Mouse (Mus musculus): ENCODE measurements at regions not wholly inside any gene's neighbourhood (a gene's known extent, or its start where the extent isn't known, plus 50 kb on each side); places are given as distances from the start of the nearest gene placed in this dataset.
A peak's percentile ranks its signal among the peaks of the same experiment; 100 is the strongest.

DNA sequence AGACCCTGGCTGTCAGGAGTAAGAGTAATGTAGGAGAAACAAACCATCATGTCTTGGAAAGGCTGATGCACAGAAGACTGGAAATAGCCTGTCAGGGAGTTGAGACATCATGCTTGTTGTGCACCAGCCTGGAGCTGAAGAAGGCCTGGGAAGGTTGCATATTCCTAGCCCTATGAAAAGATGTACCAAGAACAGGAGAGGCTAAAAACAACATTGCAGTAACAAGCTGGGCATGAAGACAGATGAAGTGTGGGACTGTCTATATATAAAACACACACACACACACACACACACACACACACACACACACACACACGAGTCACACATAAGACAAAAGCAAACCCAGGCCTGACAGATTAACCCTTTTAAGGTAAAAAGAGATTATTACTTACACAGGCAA lies 185.1 kb upstream of the Tmem72 start:
- DNase-seq, result no peak

DNA sequence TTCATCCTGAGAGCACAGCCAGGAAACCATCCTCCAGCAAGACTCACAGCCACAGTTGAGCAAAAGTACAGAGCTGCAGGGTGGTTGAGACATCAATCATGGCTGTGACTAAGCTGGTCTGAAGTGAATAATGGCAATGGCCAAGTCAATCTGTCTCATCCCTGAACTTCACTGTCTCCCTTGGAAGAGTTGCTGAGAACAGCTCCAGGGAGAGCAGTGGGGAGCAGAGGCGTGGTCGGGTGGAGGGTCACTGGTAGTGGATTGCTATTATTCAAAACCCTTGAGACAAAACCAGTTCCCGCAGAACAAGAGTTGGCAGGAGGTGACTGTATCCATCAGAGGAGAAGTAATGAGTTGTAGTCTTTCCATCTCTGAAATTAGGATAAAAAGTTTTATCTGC lies 185.7 kb upstream of the Tmem72 start:
- DNase-seq, result peak; percentile 38

GRCm38 (mm10) chr6:116906426-116907172 lies 189.9 kb upstream of the Tmem72 start:
- DNase-seq, result peak; percentile 8

DNA sequence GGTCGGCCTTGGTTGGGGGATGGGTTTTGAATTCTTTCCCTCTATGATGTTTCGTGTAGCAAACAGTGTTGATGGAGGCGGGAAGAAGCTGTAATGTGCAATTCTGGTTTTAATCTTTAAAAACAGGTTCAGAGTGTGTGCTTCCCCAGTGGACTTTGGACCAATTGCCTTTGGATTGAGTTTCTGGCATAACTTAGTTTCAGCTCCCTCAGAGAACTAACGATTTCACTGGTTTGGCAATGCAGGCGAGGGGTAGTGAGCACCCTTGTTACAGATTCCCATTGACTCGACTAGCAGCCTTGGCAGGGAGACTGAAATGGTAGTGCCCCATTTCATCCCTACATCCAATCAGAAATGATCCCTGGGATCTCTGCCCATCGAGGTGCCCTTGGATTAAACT lies 193.9 kb upstream of the Tmem72 start:
- DNase-seq, result no peak

GRCm38 (mm10) chr6:116912161-116912560 lies 195.4 kb upstream of the Tmem72 start:
- DNase-seq, result no peak

- no peak for DNase-seq
Observed at GRCm38 (mm10) chr6:116914073-116914472, 197.4 kb upstream of the Tmem72 start.

GRCm38 (mm10) chr6:116935024-116935423 lies 218.3 kb upstream of the Tmem72 start:
- DNase-seq, result no peak

GRCm38 (mm10) chr6:116941576-116941975 lies 224.9 kb upstream of the Tmem72 start:
- no peak for DNase-seq

DNA sequence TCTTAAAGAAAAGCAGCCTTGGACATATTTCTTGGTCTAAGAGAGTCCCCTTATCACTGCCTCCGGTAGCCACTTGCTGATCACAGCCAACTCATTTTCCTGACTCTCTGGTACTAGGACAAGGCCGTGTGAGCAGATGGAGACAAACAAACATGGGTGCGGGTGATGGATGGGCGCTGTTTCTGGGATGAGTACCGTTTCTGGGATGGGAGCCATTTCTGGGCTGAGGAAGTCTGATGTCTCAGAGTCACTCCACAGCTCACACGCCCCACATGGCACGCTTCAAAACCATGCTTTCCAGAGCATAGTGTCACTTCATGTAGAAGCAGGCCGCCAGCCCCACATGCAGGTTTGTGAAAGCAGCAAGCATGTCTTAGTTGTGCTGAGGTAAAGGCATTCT lies 225.6 kb upstream of the Cxcl12 start:
- DNase-seq, result no peak

- DNase-seq, result no peak
Observed at GRCm38 (mm10) chr6:116946083-116946732, 222.1 kb upstream of the Cxcl12 start.

DNA sequence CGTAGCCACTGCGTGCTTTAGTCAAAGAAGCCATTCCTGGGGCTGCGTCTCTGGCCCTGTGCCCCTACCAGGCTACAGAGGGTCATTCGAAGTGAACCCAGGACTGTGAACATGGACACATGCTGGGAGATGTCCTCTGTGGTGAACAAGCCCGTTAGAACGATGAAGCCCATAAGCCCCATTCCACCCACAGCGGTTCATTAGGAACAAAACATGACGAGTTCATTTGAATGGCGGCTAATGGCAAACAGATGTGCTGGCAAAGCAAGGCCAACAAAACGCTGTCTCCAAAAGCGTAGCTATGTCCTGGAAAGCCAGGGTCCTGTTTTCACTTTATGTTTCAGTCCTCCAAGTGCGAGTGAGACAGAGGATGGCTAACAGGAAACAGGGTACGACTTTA lies 208.7 kb upstream of the Cxcl12 start:
- no peak for DNase-seq

DNA sequence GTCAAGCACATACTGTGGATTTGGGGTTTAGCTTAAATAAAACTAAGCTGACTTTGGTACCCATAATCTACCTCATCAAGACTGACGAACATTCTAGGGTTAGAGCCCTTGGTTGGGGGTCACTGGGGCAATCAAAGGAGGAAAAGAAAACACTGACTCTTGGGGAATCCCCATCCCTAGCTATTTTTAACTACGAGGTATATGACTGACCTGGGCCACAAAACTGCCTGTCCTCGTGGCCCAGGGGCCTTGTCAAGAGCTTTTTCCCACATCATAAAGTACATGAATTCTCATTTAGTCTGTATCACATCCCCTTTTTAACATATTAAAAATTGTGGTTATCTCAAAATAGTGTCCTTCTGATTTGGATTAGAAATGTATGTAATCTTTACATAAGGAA lies 207.7 kb upstream of the Cxcl12 start:
- no peak for DNase-seq

GRCm38 (mm10) chr6:116966436-116966835 lies 201.9 kb upstream of the Cxcl12 start:
- DNase-seq, result peak; percentile 26

- no peak for DNase-seq
Observed at GRCm38 (mm10) chr6:116969381-116969910, 198.9 kb upstream of the Cxcl12 start.

- no peak for DNase-seq
Observed at GRCm38 (mm10) chr6:116974841-116975240, 193.5 kb upstream of the Cxcl12 start.

- DNase-seq, result peak; percentile 39
Observed at GRCm38 (mm10) chr6:116980349-116980995, 187.9 kb upstream of the Cxcl12 start.

- DNase-seq, result no peak
Observed at GRCm38 (mm10) chr6:116985147-116985737, 183.1 kb upstream of the Cxcl12 start.

GRCm38 (mm10) chr6:116986266-116987000 lies 181.9 kb upstream of the Cxcl12 start:
- DNase-seq, result no peak

- DNase-seq, result no peak
Observed at GRCm38 (mm10) chr6:116987243-116987642, 181.1 kb upstream of the Cxcl12 start.

DNA sequence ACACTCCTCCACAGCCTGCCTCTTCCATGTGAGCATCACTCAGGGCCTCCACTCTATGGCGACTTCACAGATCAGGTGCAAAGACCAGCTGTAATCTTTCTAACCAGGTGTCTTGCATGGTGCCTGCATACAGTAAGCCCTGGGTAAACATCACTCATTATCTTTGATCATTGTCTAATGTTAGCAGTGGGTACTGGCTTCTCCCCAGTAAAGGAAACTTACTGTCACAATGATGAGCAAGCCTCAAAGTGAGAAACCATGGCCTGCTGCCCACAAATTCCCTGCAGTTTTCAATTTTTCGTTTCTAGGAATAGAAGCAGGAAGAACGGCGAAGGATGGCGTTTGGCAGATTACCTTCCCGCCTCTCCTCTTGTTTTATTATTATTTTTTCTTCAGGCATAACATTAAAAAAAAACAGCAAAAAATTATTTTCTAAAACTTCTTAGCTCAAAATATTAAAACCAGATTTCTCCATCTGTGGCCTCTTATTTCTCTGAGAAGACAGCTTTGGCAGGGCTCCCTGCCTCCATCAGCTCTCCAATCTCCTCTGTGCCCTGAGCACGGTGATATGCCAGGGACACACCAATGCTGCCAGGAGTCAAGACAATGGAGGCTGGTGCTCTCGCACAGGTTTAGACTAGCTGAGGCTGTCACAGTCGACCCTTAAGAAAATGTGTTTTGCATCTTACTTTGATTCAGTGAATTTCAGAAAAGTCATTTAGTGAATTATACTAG lies 169.2 kb upstream of the Cxcl12 start:
- DNase-seq, result no peak

GRCm38 (mm10) chr6:116999940-117000339 lies 168.4 kb upstream of the Cxcl12 start:
- DNase-seq, result no peak
